Mouse (Mus musculus) liver, embryonic 11.5 days (tissue): ENCODE measurements around the gene Chd4. TPM values are rescaled to one million over a fixed set of nuclear protein-coding genes. Genes with fewer than 3 reads are reported as not detected.

Experiments
- ATAC-seq: fragments of 200-750 bp; cut with Nextera tagmentation; replicated peaks from 2 replicates; pipeline ENCODE4 v1.8.0; 2017; ENCODE audit warnings: moderate number of reproducible peaks, mild to moderate bottlenecking, moderate TSS enrichment, moderate library complexity; ENCODE audit not compliant: low FRiP score
- DNase-seq: peaks from one replicate; pipeline ENCODE4 v3.0.0-alpha.2; 2017; ENCODE audit warnings: low spot score
- H3K27ac ChIP-seq: fragments of 300-500 bp; sonication (generic); 2 replicates; pipeline ENCODE4 v1.5.1; 2014; ENCODE audit warnings: mild to moderate bottlenecking, low read depth, low read length, control low read depth
- H3K27me3 ChIP-seq: fragments of 300-500 bp; sonication (generic); replicated peaks from 2 replicates; pipeline ENCODE4 v1.6.1; 2014; ENCODE audit warnings: low read length, mixed read lengths; ENCODE audit not compliant: control insufficient read depth, insufficient read depth
- H3K36me3 ChIP-seq: fragments of 300-500 bp; sonication (generic); 2 replicates; pipeline ENCODE4 v1.6.1; 2014; ENCODE audit warnings: mild to moderate bottlenecking, low read length, moderate library complexity, mixed read lengths; ENCODE audit not compliant: control insufficient read depth, insufficient read depth
- H3K4me1 ChIP-seq: fragments of 300-500 bp; sonication (generic); replicated peaks from 2 replicates; pipeline ENCODE4 v1.6.1; 2014; ENCODE audit warnings: low read length, mixed read lengths; ENCODE audit not compliant: control insufficient read depth, insufficient read depth
- H3K4me2 ChIP-seq: fragments of 300-500 bp; sonication (generic); 2 replicates; pipeline ENCODE4 v1.6.1; 2014; ENCODE audit warnings: mild to moderate bottlenecking, control low read depth, moderate library complexity
- H3K4me3 ChIP-seq: fragments of 300-500 bp; sonication (generic); 2 replicates; pipeline ENCODE4 v1.5.1; 2014; ENCODE audit warnings: low read depth, low read length, control low read depth
- H3K9ac ChIP-seq: fragments of 300-500 bp; sonication (generic); 2 replicates; pipeline ENCODE4 v1.6.1; 2014; ENCODE audit warnings: low read depth, low read length, control low read depth
- H3K9me3 ChIP-seq: fragments of 300-500 bp; sonication (generic); 2 replicates; pipeline ENCODE4 v1.6.1; 2016; ENCODE audit warnings: low read length, inconsistent platforms, mixed read lengths; ENCODE audit not compliant: control insufficient read depth
- WGBS: fragments of 180-500 bp; shearing (Covaris S2); extraction: QIAGEN DNeasy Blood & Tissue Kit; methylation state at CpG from one replicate; pipeline ENCODE4 v1.1.7; 2014; 5-methylcytosine and 5-hydroxymethylcytosine counted together
- polyA plus RNA-seq: library from polyadenylated mRNA; unstranded; fragments of >200 nt; fragmentation: Nextera tagmentation; extraction: Ambion mirVana; gene quantifications from 2 replicates; pipeline ENCODE4 v1.2.1, GENCODE M21; 2014

Chd4 gene
- polyA plus RNA-seq, 1 experiment from 2014 or later, result 71.6 TPM

- peaks cover 84% of the 10 kb centered on the region for H3K36me3 ChIP-seq
These were observed 16.8 kb downstream of the Chd4 start for GRCm38 (mm10) chr6:125112553-125112952.

GRCm38 (mm10) chr6:125119387-125119786 is 23.6 kb downstream of the Chd4 start:
- Histone ChIP-seq H3K27ac (no peak overlapping the region), H3K4me2 (no peak overlapping the region), H3K9ac (no peak overlapping the region), H3K36me3 (peaks cover 74% of the 10 kb centered on the region), H3K4me1 (no peaks in the 10 kb centered on the region), H3K27me3 (no peaks in the 10 kb centered on the region), H3K9me3 (no peaks in the 10 kb centered on the region), H3K4me3 (no peak overlapping the region)
- WGBS, result 94% methylated on average over 8 of the region's 8 CpGs
- ATAC-seq (no peak), DNase-seq (no peak)

More at GRCm38 (mm10) chr6:125112553-125112952, 16.8 kb downstream of the Chd4 start:
- Histone ChIP-seq H3K27me3 (no peaks in the 10 kb centered on the region), H3K4me1 (no peaks in the 10 kb centered on the region), H3K4me2 (no peak overlapping the region), H3K27ac (no peak overlapping the region), H3K9me3 (no peaks in the 10 kb centered on the region), H3K9ac (no peak overlapping the region), H3K4me3 (no peak overlapping the region)
- WGBS, result 87% methylated on average over 11 of the region's 11 CpGs
- no peak for DNase-seq
- no peak for ATAC-seq

GRCm38 (mm10) chr6:125128724-125129123 is 32.9 kb downstream of the Chd4 start:
- no peak for DNase-seq
- no peak overlapping the region for H3K9ac ChIP-seq
- WGBS, result 92% methylated on average over 12 of the region's 12 CpGs
- no peak overlapping the region for H3K27ac ChIP-seq
- H3K4me2 ChIP-seq, result no peak overlapping the region
- no peaks in the 10 kb centered on the region for H3K27me3 ChIP-seq
- H3K4me1 ChIP-seq, result peaks cover 7% of the 10 kb centered on the region; the same call in 1 of the 2 replicates
- H3K4me3 ChIP-seq, result no peak overlapping the region
- ATAC-seq, result no peak
- no peaks in the 10 kb centered on the region for H3K9me3 ChIP-seq
- H3K36me3 ChIP-seq, result peaks cover 31% of the 10 kb centered on the region

GRCm38 (mm10) chr6:125129710-125130402 is 34.1 kb downstream of the Chd4 start:
- WGBS, result 89% methylated on average over 20 of the region's 20 CpGs
- H3K36me3 ChIP-seq, result peaks cover 31% of the 10 kb centered on the region
- DNase-seq (no peak), ATAC-seq (no peak)
- no peak overlapping the region for H3K27ac ChIP-seq
- H3K9me3 ChIP-seq, result no peaks in the 10 kb centered on the region
- H3K4me2 ChIP-seq, result no peak overlapping the region
- H3K4me3 ChIP-seq, result no peak overlapping the region
- no peak overlapping the region for H3K9ac ChIP-seq
- H3K27me3 ChIP-seq, result no peaks in the 10 kb centered on the region
- peaks cover 9% of the 10 kb centered on the region for H3K4me1 ChIP-seq

- no peaks in the 10 kb centered on the region for H3K9me3 ChIP-seq
- H3K27me3 ChIP-seq, result no peaks in the 10 kb centered on the region
- peaks cover 9% of the 10 kb centered on the region for H3K4me1 ChIP-seq
- peak within 1 kb of the TSS; percentile 86 for H3K27ac ChIP-seq
- H3K36me3 ChIP-seq, result peaks cover 34% of the 10 kb centered on the region
- DNase-seq, result peak; percentile 95
- peak; percentile 92 for ATAC-seq
- H3K4me2 ChIP-seq, result peak within 1 kb of the TSS; percentile 94
- H3K9ac ChIP-seq, result peak within 1 kb of the TSS; percentile 92
- H3K4me3 ChIP-seq, result peak within 1 kb of the TSS; percentile 93
- WGBS, result under 1% methylated on average over 65 of the region's 66 CpGs
These were observed 35.7 kb downstream of the Chd4 start, which contains the start of gene Nop2 for GRCm38 (mm10) chr6:125131302-125132156. Gene Nop2 (plus strand): TSS chr6:125131909.

- H3K4me3 ChIP-seq, result peak overlapping the region; percentile 93
- WGBS, result 5% methylated on average over 11 of the region's 11 CpGs
- peak overlapping the region; percentile 94 for H3K4me2 ChIP-seq
- ATAC-seq (no peak), DNase-seq (no peak)
- no peaks in the 10 kb centered on the region for H3K27me3 ChIP-seq
- peaks cover 9% of the 10 kb centered on the region for H3K4me1 ChIP-seq
- peak overlapping the region; percentile 92 for H3K9ac ChIP-seq
- peak overlapping the region; percentile 86 for H3K27ac ChIP-seq
- no peaks in the 10 kb centered on the region for H3K9me3 ChIP-seq
- peaks cover 38% of the 10 kb centered on the region for H3K36me3 ChIP-seq
These were observed 36.7 kb downstream of the Chd4 start for GRCm38 (mm10) chr6:125132470-125132869.

GRCm38 (mm10) chr6:125137002-125137671 is 41.4 kb downstream of the Chd4 start:
- DNase-seq, result no peak
- WGBS, result 87% methylated on average over 19 of the region's 19 CpGs

GRCm38 (mm10) chr6:125139747-125140146 is 44.0 kb downstream of the Chd4 start:
- H3K27ac ChIP-seq, result no peak overlapping the region

More at GRCm38 (mm10) chr6:125137002-125137671, 41.4 kb downstream of the Chd4 start:
- H3K4me1 ChIP-seq, result peaks cover 9% of the 10 kb centered on the region
- H3K4me2 ChIP-seq, result no peak overlapping the region
- no peak overlapping the region for H3K4me3 ChIP-seq
- no peak overlapping the region for H3K27ac ChIP-seq
- no peak for ATAC-seq
- no peak overlapping the region for H3K9ac ChIP-seq
- peaks cover 74% of the 10 kb centered on the region for H3K36me3 ChIP-seq
- no peaks in the 10 kb centered on the region for H3K9me3 ChIP-seq
- H3K27me3 ChIP-seq, result no peaks in the 10 kb centered on the region

More at GRCm38 (mm10) chr6:125139747-125140146, 44.0 kb downstream of the Chd4 start:
- Histone ChIP-seq H3K4me2 (no peak overlapping the region), H3K4me3 (no peak overlapping the region), H3K27me3 (no peaks in the 10 kb centered on the region), H3K9ac (no peak overlapping the region), H3K4me1 (peaks cover 6% of the 10 kb centered on the region; the same call in 1 of the 2 replicates), H3K36me3 (peaks cover 74% of the 10 kb centered on the region), H3K9me3 (no peaks in the 10 kb centered on the region)
- DNase-seq, result no peak
- no peak for ATAC-seq
- 91% methylated on average over 7 of the region's 7 CpGs for WGBS
